Mouse (Mus musculus) neural tube, embryonic 12.5 days (tissue): ENCODE results near the gene Aaed1. TPM values are rescaled to one million over a fixed set of nuclear protein-coding genes. Genes with fewer than 3 reads are reported as not detected.
A peak's percentile ranks its signal among the peaks of the same experiment; 100 is the strongest.
"Not testable (repeated sequence)": the region's sequence is repeated elsewhere in the genome, so short reads cannot be mapped to it uniquely, and the experiment has no call there.

Source experiments
- ATAC-seq: fragments of 200-750 bp; cut with Nextera tagmentation; 2 replicates; pipeline ENCODE4 v1.8.0; 2017; ENCODE audit warnings: low read depth, mild to moderate bottlenecking, moderate TSS enrichment, moderate library complexity; ENCODE audit not compliant: low FRiP score
- H3K27ac ChIP-seq: fragments of 300-500 bp; sonication (generic); 2 replicates; pipeline ENCODE4 v1.5.1; 2016
- H3K27me3 ChIP-seq: fragments of 300-500 bp; sonication (generic); replicated peaks from 2 replicates; pipeline ENCODE4 v1.6.1; 2016; ENCODE audit warnings: mild to moderate bottlenecking
- H3K36me3 ChIP-seq: fragments of 300-500 bp; sonication (generic); 2 replicates; pipeline ENCODE4 v1.6.1; 2016; ENCODE audit warnings: mild to moderate bottlenecking
- H3K4me1 ChIP-seq: fragments of 300-500 bp; sonication (generic); 2 replicates; pipeline ENCODE4 v1.6.1; 2016
- H3K4me2 ChIP-seq: fragments of 300-500 bp; sonication (generic); replicated peaks from 2 replicates; pipeline ENCODE4 v1.6.1; 2016; ENCODE audit warnings: mild to moderate bottlenecking
- H3K4me3 ChIP-seq: fragments of 300-500 bp; sonication (generic); 2 replicates; pipeline ENCODE4 v1.5.1; 2016
- H3K9ac ChIP-seq: fragments of 300-500 bp; sonication (generic); 2 replicates; pipeline ENCODE4 v1.6.1; 2016; ENCODE audit warnings: mild to moderate bottlenecking
- H3K9me3 ChIP-seq: fragments of 300-500 bp; sonication (generic); 2 replicates; pipeline ENCODE4 v1.6.1; 2016; ENCODE audit warnings: mild to moderate bottlenecking
- WGBS: fragments of 180-500 bp; shearing (Covaris S2); methylation state at CpG from one replicate; pipeline ENCODE4 v1.1.7; 2016; 5-methylcytosine and 5-hydroxymethylcytosine counted together
- polyA plus RNA-seq: library from polyadenylated mRNA; unstranded; fragments of >200 nt; fragmentation: Nextera tagmentation; extraction: Ambion mirVana; gene quantifications from 2 replicates; pipeline ENCODE4 v1.2.1, GENCODE M21; 2016

Aaed1 gene
- polyA plus RNA-seq, 1 experiment from 2014 or later = 23.6 TPM

DNA sequence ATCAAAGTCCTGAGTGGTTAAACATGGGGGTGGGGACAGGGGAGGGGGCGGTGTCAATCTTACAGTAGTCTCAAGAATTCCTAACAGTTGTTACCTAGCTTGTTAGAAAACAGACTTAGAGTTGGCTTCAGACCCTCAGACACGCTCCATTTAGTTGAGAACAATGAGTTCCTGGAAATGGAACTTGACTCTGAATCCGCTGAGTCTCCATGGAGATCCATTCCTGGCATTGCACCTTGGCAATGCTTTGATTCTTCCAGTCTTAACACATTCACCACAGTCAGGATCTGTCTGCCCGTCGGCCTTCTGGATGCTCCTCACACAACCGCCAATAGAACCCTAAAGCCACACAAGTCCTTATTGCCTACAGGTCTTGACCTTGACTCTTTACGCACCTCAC, 52.6 kb downstream of the Aaed1 start:
- ATAC-seq = no peak
- Histone ChIP-seq H3K4me1 (peaks cover 7% of the 10 kb centered on the region; the same call in 1 of the 2 replicates), H3K27ac (no peak overlapping the region), H3K9me3 (no peaks in the 10 kb centered on the region), H3K27me3 (no peaks in the 10 kb centered on the region), H3K36me3 (no peaks in the 10 kb centered on the region), H3K9ac (no peak overlapping the region), H3K4me3 (no peak overlapping the region), H3K4me2 (no peak overlapping the region)
- 79% methylated on average over 7 of the region's 7 CpGs for WGBS

DNA sequence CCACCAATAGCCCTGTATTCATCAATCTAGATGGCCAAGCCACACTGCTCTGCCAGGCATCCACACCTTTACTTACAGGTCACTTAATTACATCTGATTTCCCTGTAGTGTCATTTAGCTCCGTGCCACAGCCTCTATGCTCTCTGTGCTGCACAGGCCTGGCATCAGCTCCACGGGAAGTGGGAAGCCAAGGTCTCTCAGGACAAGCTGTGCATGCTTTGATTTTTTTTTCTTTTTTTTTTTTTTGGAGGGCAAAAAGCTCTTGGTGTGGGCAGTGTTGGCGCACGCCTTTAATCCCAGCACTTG, 54.0 kb downstream of the Aaed1 start:
- WGBS = 61% methylated on average over 4 of the region's 4 CpGs
- Histone ChIP-seq H3K4me2 (no peak overlapping the region), H3K4me3 (no peak overlapping the region), H3K4me1 (peaks cover 7% of the 10 kb centered on the region; the same call in 1 of the 2 replicates), H3K27ac (no peak overlapping the region), H3K9me3 (no peaks in the 10 kb centered on the region), H3K9ac (no peak overlapping the region), H3K27me3 (no peaks in the 10 kb centered on the region), H3K36me3 (no peaks in the 10 kb centered on the region)
- ATAC-seq = no peak

DNA sequence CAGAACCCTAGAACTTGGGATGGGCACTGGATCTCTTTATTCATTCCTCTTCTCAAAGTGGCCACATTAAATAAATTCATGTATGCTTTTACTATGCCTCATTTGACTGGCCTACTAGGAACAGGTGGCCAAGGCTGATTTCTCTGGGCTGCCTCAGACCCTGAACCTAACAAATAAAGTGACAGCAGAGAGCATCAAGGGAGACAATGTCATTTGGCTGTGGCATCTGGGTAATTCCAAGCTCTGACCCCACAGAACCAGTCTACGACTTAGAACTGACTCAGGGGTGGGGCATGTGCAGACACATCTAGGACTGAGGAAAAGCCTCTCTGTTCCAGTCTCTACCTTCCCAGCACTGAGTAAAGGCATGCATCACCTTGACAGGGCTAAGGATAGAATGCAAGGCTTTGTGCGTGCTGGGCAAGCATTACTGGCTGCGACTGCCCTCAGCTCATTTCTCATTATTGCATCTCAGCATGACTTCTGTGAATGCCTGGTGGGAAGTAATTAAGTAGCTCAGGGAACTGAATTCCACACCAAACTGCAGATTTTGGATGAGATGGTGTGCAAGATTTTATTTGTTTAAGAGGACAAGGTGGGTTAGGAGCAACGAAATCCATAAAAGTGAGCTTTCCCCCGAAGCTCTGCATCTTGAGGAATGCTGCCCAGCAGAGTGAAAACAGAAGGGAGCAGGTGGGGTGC, 54.5 kb downstream of the Aaed1 start:
- no peaks in the 10 kb centered on the region for H3K36me3 ChIP-seq
- H3K27me3 ChIP-seq = no peaks in the 10 kb centered on the region
- H3K4me1 ChIP-seq = peaks cover 7% of the 10 kb centered on the region; the same call in 1 of the 2 replicates
- H3K27ac ChIP-seq = no peak overlapping the region
- H3K9me3 ChIP-seq = no peaks in the 10 kb centered on the region
- H3K4me3 ChIP-seq = no peak overlapping the region
- H3K4me2 ChIP-seq = no peak overlapping the region
- 15% methylated on average over 5 of the region's 5 CpGs for WGBS
- H3K9ac ChIP-seq = no peak overlapping the region
- no peak for ATAC-seq

DNA sequence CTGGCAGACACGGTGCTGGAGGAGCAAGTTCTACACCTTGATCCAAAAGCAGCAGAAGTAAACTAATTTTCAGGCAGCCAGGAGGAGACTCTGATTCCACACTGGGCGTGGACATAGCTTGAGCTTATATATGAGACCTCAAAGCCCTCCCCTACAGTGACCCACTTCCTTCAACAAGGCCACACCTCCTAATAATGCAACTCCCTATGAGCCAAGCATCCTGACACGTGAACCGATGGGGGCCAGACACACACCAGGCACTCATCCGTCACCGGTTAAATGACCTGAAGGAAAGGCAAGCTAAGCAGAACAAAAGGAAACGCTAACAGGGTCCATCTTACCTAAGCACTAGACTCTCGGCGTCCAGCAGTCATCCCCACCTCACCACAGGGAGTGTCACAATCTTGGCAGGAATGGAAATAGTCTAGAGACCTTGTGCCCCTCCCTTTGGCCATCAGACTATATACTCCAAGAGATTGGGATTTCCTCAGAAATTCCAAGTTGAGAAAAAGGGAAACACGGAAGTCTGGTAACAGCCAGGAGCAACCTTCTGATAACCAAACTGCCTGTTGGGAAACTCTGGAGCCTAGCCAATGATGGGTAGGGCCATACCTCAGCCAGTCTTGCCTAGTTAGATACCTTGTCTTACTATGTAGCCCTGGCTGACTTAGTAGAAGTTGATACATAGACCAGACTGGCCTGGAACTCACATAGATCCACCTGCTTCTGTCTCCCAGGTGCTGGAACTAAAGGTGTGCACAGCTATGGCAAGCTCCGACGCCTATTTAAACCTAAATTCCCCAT, 55.3 kb downstream of the Aaed1 start:
- Histone ChIP-seq H3K27me3 (no peaks in the 10 kb centered on the region), H3K9me3 (no peaks in the 10 kb centered on the region), H3K27ac (no peak overlapping the region), H3K4me1 (peaks cover 7% of the 10 kb centered on the region; the same call in 1 of the 2 replicates), H3K36me3 (no peaks in the 10 kb centered on the region), H3K4me2 (no peak overlapping the region), H3K4me3 (no peak overlapping the region), H3K9ac (no peak overlapping the region)
- 72% methylated on average over 12 of the region's 12 CpGs for WGBS
- no peak for ATAC-seq

DNA sequence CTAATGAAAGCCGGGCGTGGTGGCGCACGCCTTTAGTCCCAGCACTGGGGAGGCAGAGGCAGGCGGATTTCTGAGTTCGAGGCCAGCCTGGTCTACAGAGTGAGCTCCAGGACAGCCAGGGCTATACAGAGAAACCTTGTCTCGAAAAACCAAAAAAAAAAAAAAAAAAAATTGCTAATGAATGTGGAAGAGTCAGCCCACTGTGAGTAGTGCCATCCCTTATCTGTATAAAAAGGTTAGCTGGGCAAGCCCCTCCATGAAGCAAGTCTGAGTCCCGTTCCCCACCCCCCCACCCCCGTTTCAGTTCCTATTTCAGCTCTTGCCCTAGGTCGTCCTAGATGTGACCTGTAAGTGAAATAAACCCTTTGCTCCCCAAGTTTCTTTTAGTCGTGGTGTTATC, 58.3 kb downstream of the Aaed1 start:
- H3K4me3 ChIP-seq, H3K36me3 ChIP-seq, H3K9ac ChIP-seq, H3K4me2 ChIP-seq, H3K27me3 ChIP-seq, ATAC-seq, H3K27ac ChIP-seq, H3K9me3 ChIP-seq, H3K4me1 ChIP-seq: not testable (repeated sequence)
- WGBS = 83% methylated on average over 11 of the region's 11 CpGs

DNA sequence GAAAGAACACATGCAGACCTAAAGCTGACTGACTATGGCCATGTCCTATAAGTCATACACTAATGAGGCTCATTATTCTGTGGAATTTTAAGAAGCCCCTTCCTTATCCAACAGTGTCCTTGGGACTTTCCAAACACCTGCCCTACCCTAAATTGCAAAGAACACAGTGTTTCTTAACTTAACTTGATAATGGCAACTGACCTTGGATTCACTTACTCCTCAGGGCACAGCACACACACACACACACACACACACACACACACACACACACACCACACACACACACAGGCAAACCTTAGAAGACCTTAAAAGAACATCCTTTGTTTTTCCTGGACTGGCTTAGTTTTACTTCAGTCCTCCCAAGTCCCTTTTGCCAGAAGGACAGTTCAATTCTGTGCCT, 58.8 kb downstream of the Aaed1 start:
- ATAC-seq = no peak
- H3K27ac ChIP-seq = no peak overlapping the region

DNA sequence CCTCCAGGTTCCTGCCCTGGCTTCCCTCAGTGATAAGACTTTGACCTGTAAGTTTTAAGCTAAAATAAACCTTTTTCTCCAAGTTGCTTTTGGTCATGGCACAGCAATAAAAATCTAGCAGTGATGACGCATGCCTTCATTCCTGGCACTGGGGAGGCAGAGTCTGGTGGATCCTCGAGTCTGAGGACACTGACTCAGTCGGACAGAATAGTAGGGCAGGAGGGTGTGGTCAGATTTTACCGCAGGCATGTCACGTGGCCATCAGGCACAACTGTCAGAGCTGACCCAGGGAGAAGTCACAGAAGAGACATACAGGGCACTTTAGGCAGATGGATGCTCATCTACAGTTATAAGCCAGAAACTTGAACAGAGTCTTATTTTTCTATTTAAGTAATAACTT, 60.4 kb downstream of the Aaed1 start:
- Histone ChIP-seq H3K9me3 (no peaks in the 10 kb centered on the region), H3K4me3 (no peak overlapping the region), H3K4me2 (no peak overlapping the region), H3K27ac (no peak overlapping the region), H3K4me1 (0 out of 2 replicates have a peak, but pooled peaks cover 2% of the 10 kb centered on the region), H3K36me3 (no peaks in the 10 kb centered on the region), H3K27me3 (no peaks in the 10 kb centered on the region), H3K9ac (no peak overlapping the region)
- no peak for ATAC-seq
- 68% methylated on average over 5 of the region's 5 CpGs for WGBS

More for the DNA sequence above, 58.8 kb downstream of the Aaed1 start:
- H3K4me3 ChIP-seq = no peak overlapping the region
- H3K4me2 ChIP-seq = no peak overlapping the region
- H3K36me3 ChIP-seq = no peaks in the 10 kb centered on the region
- no peaks in the 10 kb centered on the region for H3K27me3 ChIP-seq
- H3K9me3 ChIP-seq = no peaks in the 10 kb centered on the region
- peaks cover 7% of the 10 kb centered on the region; the same call in 1 of the 2 replicates for H3K4me1 ChIP-seq
- no peak overlapping the region for H3K9ac ChIP-seq

DNA sequence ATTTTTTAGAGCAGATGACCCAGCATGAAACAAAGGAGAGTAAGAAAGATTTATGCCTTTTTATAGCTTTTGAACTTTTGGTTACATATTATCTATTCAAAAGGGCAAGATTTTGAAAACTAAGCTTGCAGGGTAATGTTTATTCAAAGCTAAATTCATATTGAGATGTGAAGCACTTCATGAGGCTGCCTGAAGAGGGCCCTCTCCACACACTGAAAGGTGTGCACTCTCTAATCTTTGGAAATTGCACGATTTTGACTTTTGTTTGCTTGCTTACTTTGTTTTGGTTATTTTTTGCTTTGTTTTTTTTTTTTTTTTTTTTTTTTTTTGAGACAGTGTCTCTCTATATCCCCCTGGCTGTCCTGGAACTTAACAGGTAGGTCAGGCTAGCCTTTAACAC, 62.1 kb downstream of the Aaed1 start:
- Histone ChIP-seq H3K4me2 (no peak overlapping the region), H3K4me3 (no peak overlapping the region), H3K9me3 (no peaks in the 10 kb centered on the region), H3K27me3 (no peaks in the 10 kb centered on the region), H3K27ac (no peak overlapping the region), H3K4me1 (0 out of 2 replicates have a peak, but pooled peaks cover 2% of the 10 kb centered on the region), H3K9ac (no peak overlapping the region), H3K36me3 (no peaks in the 10 kb centered on the region)
- ATAC-seq = no peak
- WGBS = 47% methylated on average over 1 of the region's 1 CpGs

DNA sequence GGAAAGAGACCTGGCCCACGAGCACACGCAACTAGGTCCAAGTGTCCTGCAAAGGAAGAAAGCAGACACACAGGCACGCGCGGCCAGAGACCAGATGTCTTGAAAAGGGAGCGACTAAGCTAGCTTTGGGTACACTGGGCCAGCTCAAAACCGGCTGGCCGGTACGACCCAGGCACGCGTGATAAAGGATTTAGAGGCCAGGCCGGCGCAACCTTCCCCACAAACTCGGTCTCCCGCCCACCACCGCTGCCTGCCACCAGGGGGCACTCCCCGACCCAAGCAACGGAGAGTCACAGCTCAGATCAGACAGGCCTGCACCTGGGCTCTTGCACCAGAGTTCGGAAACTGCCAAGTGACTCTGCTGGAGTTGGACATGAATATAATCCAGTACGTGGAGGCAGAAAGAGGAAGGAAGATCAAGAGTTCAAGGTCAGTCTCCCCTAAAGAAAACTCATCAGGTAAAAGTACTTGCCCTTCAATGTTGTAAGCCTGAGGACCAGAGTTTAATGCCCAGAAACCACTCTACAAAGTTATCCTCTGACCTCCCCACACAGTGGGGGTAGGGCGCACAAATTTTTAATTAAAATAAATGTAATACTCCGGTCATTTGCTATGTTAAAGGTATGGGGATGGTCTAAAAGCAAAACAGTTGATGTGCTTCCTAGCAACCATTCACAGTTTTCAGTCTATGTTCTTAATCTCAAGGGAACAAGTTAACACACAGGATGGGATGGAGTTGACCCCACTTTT, 63.6 kb downstream of the Aaed1 start:
- Histone ChIP-seq H3K9ac (peak overlapping the region; percentile 58), H3K36me3 (no peaks in the 10 kb centered on the region), H3K27me3 (no peaks in the 10 kb centered on the region), H3K4me3 (peak overlapping the region; percentile 51), H3K4me2 (peak overlapping the region; percentile 96), H3K9me3 (no peaks in the 10 kb centered on the region), H3K27ac (no peak overlapping the region), H3K4me1 (0 out of 2 replicates have a peak, but pooled peaks cover 2% of the 10 kb centered on the region)
- WGBS = 7% methylated on average over 22 of the region's 22 CpGs
- peak; percentile 78 for ATAC-seq

DNA sequence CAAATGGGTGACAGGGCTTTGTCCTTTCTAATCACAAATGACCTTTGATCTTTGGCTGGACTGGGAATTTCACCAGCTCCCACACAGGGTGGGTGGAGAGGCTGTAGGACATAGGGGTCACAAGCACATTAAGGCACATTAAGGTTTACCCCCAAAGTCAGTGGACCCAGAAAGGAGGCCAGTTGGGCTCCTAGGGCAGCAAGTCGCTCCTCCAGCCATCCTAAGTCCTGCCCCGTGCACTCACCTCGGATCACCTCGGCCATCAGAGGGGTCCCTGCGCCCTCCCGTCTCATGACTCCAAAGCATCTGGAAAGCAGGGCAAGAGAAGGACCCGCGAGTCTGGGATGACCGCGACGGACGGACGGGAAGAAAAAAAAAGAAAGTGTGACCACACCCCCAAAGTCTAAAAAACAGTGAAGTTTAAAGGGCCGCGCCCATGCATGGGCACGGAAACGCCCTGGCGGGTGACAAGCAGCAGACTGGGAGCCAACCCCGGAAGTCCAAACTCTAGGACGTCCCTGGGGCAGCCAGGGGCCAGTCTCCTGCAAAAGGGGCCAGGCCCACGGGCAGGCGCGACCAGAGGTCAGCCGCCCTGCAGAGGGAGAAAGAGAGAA, 64.2 kb downstream of the Aaed1 start:
- no peaks in the 10 kb centered on the region for H3K9me3 ChIP-seq
- H3K4me1 ChIP-seq = 0 out of 2 replicates have a peak, but pooled peaks cover 2% of the 10 kb centered on the region
- H3K9ac ChIP-seq = peak overlapping the region; percentile 58
- H3K27ac ChIP-seq = no peak overlapping the region
- 1% methylated on average over 24 of the region's 24 CpGs for WGBS
- H3K4me3 ChIP-seq = peak overlapping the region; percentile 51
- H3K36me3 ChIP-seq = no peaks in the 10 kb centered on the region
- no peaks in the 10 kb centered on the region for H3K27me3 ChIP-seq
- peak overlapping the region; percentile 96 for H3K4me2 ChIP-seq
- ATAC-seq = peak; percentile 69

DNA sequence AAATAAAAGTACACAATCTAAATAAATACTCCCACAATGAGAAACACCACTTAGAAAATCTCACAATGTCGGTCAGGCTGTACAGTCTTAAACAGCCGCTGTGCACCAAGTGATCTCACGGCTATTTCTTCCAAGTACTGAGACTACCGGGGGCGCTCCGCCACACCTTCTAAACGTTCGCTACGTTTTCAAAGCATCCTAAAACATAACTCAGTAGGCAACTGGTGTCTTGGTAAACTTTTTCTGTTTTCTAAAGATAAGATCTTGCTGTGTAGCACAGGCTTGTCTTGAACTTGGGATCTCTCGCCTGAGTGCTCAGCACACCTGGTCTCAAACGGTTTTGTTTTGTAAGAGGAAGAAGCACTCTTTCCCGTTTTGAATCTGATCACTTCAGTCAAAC, 66.4 kb downstream of the Aaed1 start:
- WGBS = 90% methylated on average over 12 of the region's 12 CpGs
- Histone ChIP-seq H3K4me3 (no peak overlapping the region), H3K27ac (no peak overlapping the region), H3K36me3 (no peaks in the 10 kb centered on the region), H3K9me3 (no peaks in the 10 kb centered on the region), H3K4me2 (no peak overlapping the region), H3K4me1 (0 out of 2 replicates have a peak, but pooled peaks cover 2% of the 10 kb centered on the region), H3K27me3 (no peaks in the 10 kb centered on the region), H3K9ac (no peak overlapping the region)
- no peak for ATAC-seq
